Mouse (Mus musculus) heart, embryonic 12.5 days (tissue): ENCODE measurements around the gene Arl1. TPM values are rescaled to one million over a fixed set of nuclear protein-coding genes. Genes with fewer than 3 reads are reported as not detected.

Source experiments
- polyA plus RNA-seq: library from polyadenylated mRNA; unstranded; fragments of >200 nt; fragmentation: Nextera tagmentation; extraction: Ambion mirVana; gene quantifications from 2 replicates; pipeline ENCODE4 v1.2.1, GENCODE M21; 2016

Arl1 gene
- polyA plus RNA-seq, 1 experiment from 2014 or later = 139 TPM

Other genes starting within 250 kb of the Arl1 start
- 38.3 and 38.5 TPM in 2 replicates for gene Chpt1, start 226.8 kb upstream of the Arl1 start, polyA plus RNA-seq
- 7.2 and 7.3 TPM in 2 replicates for gene Mybpc1, start 125.7 kb upstream of the Arl1 start, polyA plus RNA-seq
- 0.10 and 0.28 TPM in 2 replicates for gene Spic, start 45.8 kb upstream of the Arl1 start, polyA plus RNA-seq
- gene Utp20, start 95.9 kb downstream of the Arl1 start, polyA plus RNA-seq = 17.1 and 17.3 TPM in 2 replicates
- 0.04 and 0.08 TPM in 2 replicates for gene Slc5a8, start 155.1 kb downstream of the Arl1 start, polyA plus RNA-seq